Mouse (Mus musculus): Measurements from ENCODE around the gene Bcl2l14. TPM values are rescaled to one million over a fixed set of nuclear protein-coding genes. Genes with fewer than 3 reads are reported as not detected.

The Bcl2l14 gene
- polyA plus RNA-seq, 1 experiment from 2014 or later: 0.15 TPM

DNA sequence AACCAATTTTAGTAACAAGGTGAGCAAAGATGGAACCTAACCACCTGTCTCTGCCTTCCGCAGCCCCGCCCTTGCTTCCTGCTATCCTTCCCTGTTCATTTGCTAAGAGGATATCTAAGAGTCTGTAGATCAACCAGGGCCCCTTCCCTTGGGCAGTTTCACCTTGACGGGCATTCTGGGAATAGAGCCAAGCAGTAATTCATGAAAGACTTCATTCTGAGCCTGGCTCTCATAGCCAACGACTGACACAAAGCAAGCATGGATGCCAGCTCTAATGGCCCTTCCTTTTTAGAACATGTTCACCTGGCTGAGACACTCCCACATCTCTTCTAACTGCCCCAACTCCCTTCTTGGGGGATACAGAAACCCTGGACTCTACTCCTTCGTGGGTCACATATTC is 18.9 kb upstream of the Bcl2l14 start:
- no peak overlapping the region for H3K9ac ChIP-seq
- H3K27ac ChIP-seq: no peak overlapping the region
- WGBS (ENCODE audit: insufficient replicate concordance): 65% methylated on average over 5 of the region's 5 CpGs
- H3K9me3 ChIP-seq (replicated peaks): no peaks in the 10 kb centered on the region
- H3K27me3 ChIP-seq: no peaks in the 10 kb centered on the region
- no peak overlapping the region for H3K4me2 ChIP-seq
- H3K4me1 ChIP-seq (replicated peaks): no peaks in the 10 kb centered on the region
- DNase-seq: no peak
- no peak overlapping the region for H3K4me3 ChIP-seq (replicated peaks)
- H3K36me3 ChIP-seq: no peaks in the 10 kb centered on the region
- no peak for ATAC-seq (ENCODE audit: low read depth)

DNA sequence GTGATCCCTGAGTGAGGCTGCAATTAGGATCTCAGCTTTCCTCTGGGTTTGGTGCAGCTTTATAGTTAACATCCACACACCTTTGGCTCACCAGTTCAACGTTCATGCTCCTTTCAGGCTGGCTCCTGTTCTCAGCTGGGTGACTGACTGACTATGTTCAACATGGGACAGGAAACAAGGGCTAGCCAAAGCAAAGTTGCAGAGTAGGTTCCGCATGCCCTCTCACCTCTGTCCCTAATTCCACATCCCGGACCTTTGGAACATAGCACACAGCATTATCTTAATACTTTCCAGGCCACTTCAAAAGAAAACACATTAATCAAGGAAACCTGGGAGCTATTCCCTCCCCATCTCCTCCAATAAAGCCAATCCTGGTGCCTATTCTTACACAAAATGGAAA is 18.3 kb upstream of the Bcl2l14 start:
- H3K4me3 ChIP-seq (replicated peaks): no peak overlapping the region
- H3K36me3 ChIP-seq: no peaks in the 10 kb centered on the region
- WGBS (ENCODE audit: insufficient replicate concordance): 60% methylated on average over 3 of the region's 3 CpGs
- no peak overlapping the region for H3K4me2 ChIP-seq
- H3K27me3 ChIP-seq: no peaks in the 10 kb centered on the region
- no peak for ATAC-seq (ENCODE audit: low read depth)
- H3K27ac ChIP-seq: no peak overlapping the region
- no peaks in the 10 kb centered on the region for H3K4me1 ChIP-seq (replicated peaks)
- no peak overlapping the region for H3K9ac ChIP-seq
- no peak for DNase-seq
- no peaks in the 10 kb centered on the region for H3K9me3 ChIP-seq (replicated peaks)

DNA sequence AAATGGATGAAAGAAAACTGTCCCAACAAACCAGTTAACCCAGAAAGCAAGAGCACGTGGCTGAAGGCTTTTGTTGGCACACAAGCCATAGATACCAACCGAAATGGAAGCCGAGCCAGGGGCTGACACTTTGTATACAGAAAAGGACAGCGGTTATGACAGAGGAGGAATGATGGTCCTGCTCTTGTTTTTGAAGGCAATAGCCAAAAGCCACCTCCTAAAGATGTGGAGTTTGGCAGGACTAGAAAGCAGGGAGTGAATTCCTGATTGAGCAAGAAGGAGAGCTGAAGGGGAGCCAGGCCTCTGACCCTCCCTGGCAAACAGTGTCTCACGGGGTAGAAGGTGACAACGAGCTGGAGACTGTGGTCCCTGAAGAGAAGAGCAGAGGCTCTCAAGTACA is 14.7 kb upstream of the Bcl2l14 start:
- no peaks in the 10 kb centered on the region for H3K27me3 ChIP-seq
- H3K9me3 ChIP-seq (replicated peaks): no peaks in the 10 kb centered on the region
- H3K36me3 ChIP-seq: no peaks in the 10 kb centered on the region
- H3K9ac ChIP-seq: no peak overlapping the region
- no peak for ATAC-seq (ENCODE audit: low read depth)
- no peak overlapping the region for H3K27ac ChIP-seq
- no peaks in the 10 kb centered on the region for H3K4me1 ChIP-seq (replicated peaks)
- no peak for DNase-seq
- H3K4me2 ChIP-seq: no peak overlapping the region
- WGBS (ENCODE audit: insufficient replicate concordance): 71% methylated on average over 6 of the region's 6 CpGs
- H3K4me3 ChIP-seq (replicated peaks): no peak overlapping the region

DNA sequence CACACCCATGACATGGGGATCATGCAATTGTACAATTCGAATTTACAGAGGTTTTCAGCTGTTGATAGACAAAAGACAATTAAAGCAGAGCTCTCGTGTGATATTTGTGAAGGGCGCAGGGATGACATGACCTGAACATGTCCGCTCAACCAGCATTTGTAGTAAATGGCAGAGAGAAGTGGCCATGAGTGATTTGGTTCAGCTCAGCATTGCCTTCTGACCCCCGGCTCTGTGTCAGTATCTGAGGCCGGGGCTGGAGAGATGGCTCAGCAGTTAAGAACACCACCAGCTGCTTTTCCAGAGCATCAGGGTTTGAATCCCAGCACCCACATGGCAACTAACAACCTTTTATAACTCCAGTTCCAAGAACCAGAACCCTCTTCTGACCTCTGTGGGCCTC is 10.2 kb upstream of the Bcl2l14 start:
- Histone ChIP-seq H3K4me1 (replicated peaks) (no peaks in the 10 kb centered on the region), H3K27ac (no peak overlapping the region), H3K36me3 (no peaks in the 10 kb centered on the region), H3K4me3 (replicated peaks) (no peak overlapping the region), H3K27me3 (no peaks in the 10 kb centered on the region), H3K9me3 (replicated peaks) (no peaks in the 10 kb centered on the region), H3K4me2 (no peak overlapping the region), H3K9ac (no peak overlapping the region)
- DNase-seq: no peak
- WGBS (ENCODE audit: insufficient replicate concordance): 65% methylated on average over 6 of the region's 6 CpGs
- ATAC-seq (ENCODE audit: low read depth): no peak

DNA sequence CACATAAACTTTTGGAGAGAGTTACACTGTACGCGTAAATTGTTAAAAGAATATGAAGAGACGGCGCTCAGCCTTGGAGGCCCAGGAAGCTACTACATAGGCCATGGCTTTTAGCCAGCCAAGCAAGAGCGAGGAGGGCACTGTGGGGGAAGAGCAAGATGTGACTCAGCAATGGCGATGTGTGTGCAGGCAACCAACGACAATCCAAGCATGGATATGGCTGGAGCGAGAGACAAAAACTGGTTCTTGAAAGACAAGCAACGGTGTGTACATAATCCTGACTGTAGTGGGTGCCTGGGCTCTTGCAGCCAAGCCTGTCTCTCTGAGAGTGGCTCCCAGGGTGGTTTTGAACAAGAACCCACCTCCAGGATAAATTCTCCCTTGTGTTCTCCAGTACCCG is 8.7 kb upstream of the Bcl2l14 start:
- Histone ChIP-seq H3K4me2 (no peak overlapping the region), H3K27ac (no peak overlapping the region), H3K9me3 (replicated peaks) (no peaks in the 10 kb centered on the region), H3K36me3 (no peaks in the 10 kb centered on the region), H3K9ac (no peak overlapping the region), H3K4me3 (replicated peaks) (no peak overlapping the region), H3K27me3 (no peaks in the 10 kb centered on the region), H3K4me1 (replicated peaks) (no peaks in the 10 kb centered on the region)
- WGBS (ENCODE audit: insufficient replicate concordance): 79% methylated on average over 10 of the region's 10 CpGs
- no peak for ATAC-seq (ENCODE audit: low read depth)
- no peak for DNase-seq

DNA sequence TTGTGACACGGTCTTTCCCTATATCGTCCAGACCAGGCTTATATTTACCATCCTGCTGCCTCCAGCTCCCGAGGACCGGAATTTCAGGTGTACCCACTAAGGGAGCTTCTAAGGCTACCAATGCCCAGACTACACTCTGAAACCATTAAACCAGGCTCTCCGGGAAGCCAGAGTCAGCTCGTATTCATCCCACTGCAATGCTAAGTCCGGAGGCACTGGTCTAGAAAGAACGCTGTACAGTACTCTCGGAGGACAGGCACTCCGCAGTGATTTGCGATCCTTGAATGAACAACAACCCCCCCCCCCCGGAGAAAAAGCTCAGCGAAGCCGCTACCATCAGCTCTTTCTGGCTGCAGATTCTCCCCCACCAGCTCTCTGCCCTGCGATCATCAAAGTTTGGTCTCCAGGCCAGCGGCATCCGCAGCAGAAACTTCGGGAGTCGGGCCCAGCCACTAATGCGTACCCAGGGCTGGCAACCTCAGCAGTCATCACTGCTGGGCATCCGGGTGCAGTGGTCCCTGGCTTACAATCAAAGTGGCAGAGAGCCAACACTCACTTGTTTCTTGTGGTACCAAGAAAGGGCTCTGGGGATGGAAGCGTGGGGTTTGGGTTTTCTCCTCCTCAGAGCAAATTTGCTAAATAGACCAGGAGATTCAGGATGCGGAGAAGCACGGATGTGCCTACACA is 7.6 kb upstream of the Bcl2l14 start:
- H3K9ac ChIP-seq: no peak overlapping the region
- DNase-seq (no peak), ATAC-seq (ENCODE audit: low read depth) (no peak)
- H3K27ac ChIP-seq: no peak overlapping the region
- no peaks in the 10 kb centered on the region for H3K4me1 ChIP-seq (replicated peaks)
- H3K4me2 ChIP-seq: no peak overlapping the region
- no peaks in the 10 kb centered on the region for H3K9me3 ChIP-seq (replicated peaks)
- no peaks in the 10 kb centered on the region for H3K27me3 ChIP-seq
- WGBS (ENCODE audit: insufficient replicate concordance): 82% methylated on average over 24 of the region's 24 CpGs
- H3K36me3 ChIP-seq: no peaks in the 10 kb centered on the region
- H3K4me3 ChIP-seq (replicated peaks): no peak overlapping the region

DNA sequence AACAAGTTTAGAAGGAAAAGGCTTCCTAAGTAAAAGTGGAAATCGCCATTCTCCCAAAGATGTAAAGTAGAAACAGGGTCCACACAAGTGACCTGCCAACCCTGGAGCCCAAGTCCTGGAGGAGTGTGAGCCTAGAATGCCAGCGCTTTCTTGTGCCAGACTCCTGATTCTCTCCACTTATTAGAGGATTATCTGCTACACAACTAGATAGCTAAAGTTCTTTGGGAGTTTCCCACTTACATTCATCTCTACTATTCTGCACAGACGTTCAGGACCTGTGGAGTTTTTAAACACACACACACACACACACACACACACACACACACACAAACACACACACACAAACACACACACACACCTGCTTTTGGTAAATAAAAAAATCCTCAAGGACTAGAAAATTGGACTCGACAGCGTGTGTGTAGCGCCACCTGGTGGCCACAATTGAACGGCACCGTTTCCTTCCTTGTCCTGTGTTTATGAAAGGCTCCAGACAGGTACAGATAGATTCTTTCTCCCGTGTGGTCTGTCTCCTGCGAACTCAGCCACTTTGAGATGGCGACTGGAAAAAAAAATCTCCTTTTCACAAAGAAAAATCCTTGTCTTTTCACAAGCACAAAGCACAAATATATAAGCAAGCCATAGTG is 6.7 kb upstream of the Bcl2l14 start:
- Histone ChIP-seq H3K4me2 (no peak overlapping the region), H3K9ac (no peak overlapping the region), H3K27ac (no peak overlapping the region), H3K4me1 (replicated peaks) (no peaks in the 10 kb centered on the region), H3K27me3 (no peaks in the 10 kb centered on the region), H3K9me3 (replicated peaks) (no peaks in the 10 kb centered on the region), H3K36me3 (no peaks in the 10 kb centered on the region), H3K4me3 (replicated peaks) (no peak overlapping the region)
- DNase-seq (peak; percentile 36), ATAC-seq (ENCODE audit: low read depth) (no peak)
- WGBS (ENCODE audit: insufficient replicate concordance): 15% methylated on average over 11 of the region's 11 CpGs

DNA sequence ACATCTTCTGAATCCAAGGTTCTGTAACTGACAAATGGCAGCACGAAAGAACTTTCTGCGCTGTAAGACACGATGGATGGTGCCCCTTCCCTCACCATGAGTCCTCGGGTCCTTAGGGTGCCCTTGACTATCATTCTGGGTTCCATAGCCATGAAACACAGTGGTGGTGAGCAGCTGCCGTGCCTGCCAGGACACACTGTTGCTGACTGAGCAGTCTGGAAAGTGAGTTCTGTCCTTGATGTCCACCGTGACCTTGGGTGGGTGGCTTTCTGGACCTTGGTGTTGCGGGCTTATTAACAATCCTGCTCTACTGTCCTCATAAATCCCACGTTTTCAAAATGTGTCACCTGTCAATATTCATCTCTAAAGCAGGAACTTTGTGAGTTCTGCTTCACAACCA is 6.2 kb upstream of the Bcl2l14 start:
- no peak overlapping the region for H3K9ac ChIP-seq
- 43% methylated on average over 8 of the region's 8 CpGs for WGBS (ENCODE audit: insufficient replicate concordance)
- H3K4me3 ChIP-seq (replicated peaks): no peak overlapping the region
- no peaks in the 10 kb centered on the region for H3K9me3 ChIP-seq (replicated peaks)
- no peak overlapping the region for H3K4me2 ChIP-seq
- no peaks in the 10 kb centered on the region for H3K36me3 ChIP-seq
- no peaks in the 10 kb centered on the region for H3K27me3 ChIP-seq
- no peaks in the 10 kb centered on the region for H3K4me1 ChIP-seq (replicated peaks)
- no peak for DNase-seq
- no peak overlapping the region for H3K27ac ChIP-seq
- no peak for ATAC-seq (ENCODE audit: low read depth)

DNA sequence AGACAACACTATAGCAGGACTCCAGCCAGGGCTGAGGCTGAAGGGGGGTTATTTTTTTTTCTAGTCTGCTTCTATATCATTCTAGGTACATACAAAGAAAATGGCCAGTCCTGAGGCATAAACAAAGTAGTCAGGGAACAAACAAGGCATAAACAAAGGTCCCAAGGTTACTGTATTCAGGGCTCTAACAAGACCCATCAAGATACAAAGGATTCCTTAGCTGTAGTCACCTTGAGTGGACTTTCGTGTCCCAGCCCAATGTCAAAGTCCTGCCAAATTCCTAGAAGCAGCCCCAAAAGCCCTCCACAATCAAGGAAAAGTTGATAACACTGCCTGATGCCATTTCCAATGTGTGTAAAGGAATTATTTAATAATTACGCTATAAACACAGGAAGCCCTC is 5.3 kb upstream of the Bcl2l14 start:
- no peak for DNase-seq
- Histone ChIP-seq H3K9ac (no peak overlapping the region), H3K36me3 (no peaks in the 10 kb centered on the region), H3K4me3 (replicated peaks) (no peak overlapping the region), H3K9me3 (replicated peaks) (no peaks in the 10 kb centered on the region), H3K27ac (no peak overlapping the region), H3K4me1 (replicated peaks) (no peaks in the 10 kb centered on the region), H3K27me3 (no peaks in the 10 kb centered on the region), H3K4me2 (no peak overlapping the region)
- 66% methylated on average over 2 of the region's 2 CpGs for WGBS (ENCODE audit: insufficient replicate concordance)
- no peak for ATAC-seq (ENCODE audit: low read depth)

DNA sequence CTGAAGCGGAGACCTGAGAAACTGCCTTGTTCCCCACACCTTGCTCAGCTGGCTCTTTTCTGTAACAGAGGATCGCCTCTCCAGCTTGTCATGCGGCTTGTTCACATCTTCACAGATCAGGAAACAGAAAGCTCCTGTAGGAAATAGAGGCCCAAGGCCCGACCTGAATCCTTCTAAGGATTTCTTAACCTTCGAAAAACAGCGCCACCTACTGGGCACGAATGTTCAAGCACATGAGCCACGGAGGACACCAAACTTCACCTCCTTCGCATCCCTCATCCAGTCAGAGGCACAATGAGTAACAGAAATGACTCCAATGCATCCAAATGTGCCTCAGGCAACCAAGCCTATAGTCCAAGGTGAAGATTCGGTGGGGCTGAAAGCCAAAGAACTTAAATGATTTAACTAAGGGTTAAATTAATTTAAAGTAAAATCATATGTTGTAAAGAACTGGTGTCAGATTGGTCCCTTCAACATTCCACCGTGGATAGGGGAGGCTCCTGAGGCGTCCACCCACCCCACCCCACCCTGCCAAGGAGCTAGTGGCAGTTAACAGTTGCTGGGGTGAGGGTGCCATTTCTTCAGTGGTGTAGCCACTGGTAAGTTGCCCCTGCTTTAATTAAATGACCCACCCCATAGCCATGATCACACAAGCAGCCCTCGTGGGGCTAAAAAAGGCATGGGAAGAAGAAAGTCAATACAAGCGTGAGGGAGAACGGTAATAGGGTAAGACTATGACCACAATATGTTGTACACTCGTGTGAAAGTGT is 7.0 kb downstream of the Bcl2l14 start:
- no peak overlapping the region for H3K4me3 ChIP-seq (replicated peaks)
- H3K9me3 ChIP-seq (replicated peaks): no peaks in the 10 kb centered on the region
- H3K9ac ChIP-seq: no peak overlapping the region
- no peaks in the 10 kb centered on the region for H3K27me3 ChIP-seq
- H3K4me2 ChIP-seq: no peak overlapping the region
- 25% methylated on average over 16 of the region's 16 CpGs for WGBS (ENCODE audit: insufficient replicate concordance)
- no peak for ATAC-seq (ENCODE audit: low read depth)
- H3K36me3 ChIP-seq: no peaks in the 10 kb centered on the region
- H3K27ac ChIP-seq: no peak overlapping the region
- peak; percentile 22 for DNase-seq
- no peaks in the 10 kb centered on the region for H3K4me1 ChIP-seq (replicated peaks)

DNA sequence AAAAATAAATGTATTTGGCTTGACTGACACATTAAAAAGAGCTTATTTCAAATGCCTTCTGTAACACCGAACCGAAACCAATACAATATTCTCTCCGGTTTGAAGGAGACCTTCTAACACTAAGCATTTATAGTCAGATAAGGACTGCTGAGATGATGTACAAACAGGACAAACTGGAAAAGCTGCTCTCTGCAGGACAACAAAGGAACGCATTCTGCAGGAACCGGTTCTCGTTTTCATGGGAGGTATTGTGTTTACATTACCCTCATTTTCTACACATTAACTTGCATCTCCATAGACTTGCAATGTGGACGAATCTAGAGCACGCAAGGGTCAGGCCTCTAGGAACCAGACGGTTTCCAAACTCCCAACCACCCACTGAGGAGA is 7.6 kb downstream of the Bcl2l14 start:
- Histone ChIP-seq H3K27me3 (no peaks in the 10 kb centered on the region), H3K4me1 (replicated peaks) (no peaks in the 10 kb centered on the region), H3K9ac (no peak overlapping the region), H3K4me3 (replicated peaks) (no peak overlapping the region), H3K4me2 (no peak overlapping the region), H3K36me3 (no peaks in the 10 kb centered on the region), H3K9me3 (replicated peaks) (no peaks in the 10 kb centered on the region), H3K27ac (no peak overlapping the region)
- no peak for ATAC-seq (ENCODE audit: low read depth)
- no peak for DNase-seq
- 69% methylated on average over 9 of the region's 9 CpGs for WGBS (ENCODE audit: insufficient replicate concordance)

DNA sequence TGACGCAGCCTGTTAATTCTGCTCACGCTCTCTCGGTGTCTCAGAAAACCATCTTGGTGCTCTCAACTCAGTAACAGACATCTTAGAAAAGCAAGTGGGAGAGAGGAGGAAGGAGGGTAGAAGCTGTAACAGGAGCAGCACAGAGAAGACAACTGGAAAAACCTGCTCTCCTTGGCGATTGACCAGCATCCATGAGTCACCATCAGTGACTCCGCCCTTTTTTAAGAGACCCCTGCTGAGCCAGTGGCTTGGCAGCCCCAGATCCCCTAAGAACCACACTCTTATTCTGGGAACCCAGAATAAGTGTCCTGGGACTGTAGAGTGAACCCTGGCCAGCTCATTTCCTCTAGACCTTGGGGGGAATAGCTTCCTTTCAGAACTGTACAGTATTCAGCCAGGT is 11.1 kb downstream of the Bcl2l14 start:
- Histone ChIP-seq H3K4me2 (no peak overlapping the region), H3K9ac (no peak overlapping the region)
- DNase-seq: no peak

More for the DNA sequence above, 11.1 kb downstream of the Bcl2l14 start:
- Histone ChIP-seq H3K36me3 (no peaks in the 10 kb centered on the region), H3K27me3 (no peaks in the 10 kb centered on the region), H3K27ac (no peak overlapping the region), H3K9me3 (replicated peaks) (no peaks in the 10 kb centered on the region), H3K4me1 (replicated peaks) (no peaks in the 10 kb centered on the region), H3K4me3 (replicated peaks) (no peak overlapping the region)
- no peak for ATAC-seq (ENCODE audit: low read depth)
- 62% methylated on average over 5 of the region's 5 CpGs for WGBS (ENCODE audit: insufficient replicate concordance)
